Mouse (Mus musculus) ES-E14 (cell line): ENCODE measurements at regions not wholly inside any gene's neighbourhood (a gene's known extent, or its start where the extent isn't known, plus 50 kb on each side); places are given as distances from the start of the nearest gene placed in this dataset.

Experiments used
- DNase-seq: peaks from one replicate; pipeline ENCODE4 v3.0.0-alpha.2; 2013; ENCODE audit warnings: low read depth, low spot score
- H3K27ac ChIP-seq: 2 replicates; pipeline ENCODE4 v1.5.1; 2012; ENCODE audit warnings: low read depth, mild to moderate bottlenecking, low read length, moderate library complexity, mixed read lengths; ENCODE audit not compliant: poor library complexity, insufficient read depth, severe bottlenecking
- H3K36me3 ChIP-seq: 2 replicates; pipeline ENCODE4 v1.6.1; 2012; ENCODE audit warnings: mild to moderate bottlenecking, low read length, moderate library complexity, mixed read lengths; ENCODE audit not compliant: control insufficient read depth, poor library complexity, insufficient read depth, severe bottlenecking
- H3K4me1 ChIP-seq, 2 experiments: fragments of 150-350 bp in 1 of 2; sonication (generic) in 1 of 2; 2 replicates each; pipeline ENCODE4 v1.6.1; 2012; ENCODE audit warnings: low read length in 2 of 2, mild to moderate bottlenecking in 1 of 2, mixed read lengths in 1 of 2; ENCODE audit not compliant: control insufficient read depth in 2 of 2, insufficient read depth in 2 of 2, poor library complexity in 1 of 2
- H3K4me3 ChIP-seq, 2 experiments: fragments of 150-350 bp in 1 of 2; sonication (generic) in 1 of 2; 2 replicates each; pipeline ENCODE4 v1.5.1; 2012; ENCODE audit warnings: low read length in 2 of 2, low read depth in 1 of 2, mild to moderate bottlenecking in 1 of 2, mixed read lengths in 1 of 2; ENCODE audit not compliant: insufficient read depth in 1 of 2, poor library complexity in 1 of 2, severe bottlenecking in 1 of 2
- H3K9ac ChIP-seq: 2 replicates; pipeline ENCODE4 v1.6.1; 2012; ENCODE audit warnings: low read depth, mild to moderate bottlenecking, low read length, mixed read lengths; ENCODE audit not compliant: poor library complexity, insufficient read depth, severe bottlenecking
- H3K9me3 ChIP-seq: fragments of 150-350 bp; sonication (generic); 2 replicates; pipeline ENCODE4 v1.6.1; 2012; ENCODE audit warnings: low read depth, mild to moderate bottlenecking, low read length; ENCODE audit not compliant: control insufficient read depth, insufficient read depth
- CHD2 ChIP-seq: IDR thresholded peaks from 2 replicates; pipeline ENCODE4 v1.6.1; 2014; ENCODE audit warnings: mild to moderate bottlenecking, low read depth, low read length, inconsistent platforms
- HCFC1 ChIP-seq: IDR thresholded peaks from 2 replicates; pipeline ENCODE4 v1.6.1; 2012; ENCODE audit warnings: low read length, inconsistent platforms, borderline replicate concordance; ENCODE audit not compliant: insufficient read depth
- MAFK ChIP-seq: IDR thresholded peaks from 2 replicates; pipeline ENCODE4 v1.6.1; 2014; ENCODE audit warnings: mild to moderate bottlenecking, low read depth, low read length, inconsistent platforms; ENCODE audit not compliant: insufficient read depth
- ZC3H11A ChIP-seq: IDR thresholded peaks from 2 replicates; pipeline ENCODE4 v1.6.1; 2012; ENCODE audit warnings: low read depth, mild to moderate bottlenecking, inconsistent platforms, low read length, borderline replicate concordance
- ZNF384 ChIP-seq: IDR thresholded peaks from 2 replicates; pipeline ENCODE4 v1.6.1; 2012; ENCODE audit warnings: low read depth, low read length, inconsistent platforms
- in situ Hi-C, 2 experiments: fragments of 600-800 bp; cut with MboI; formaldehyde crosslinking; loops; one replicate each; pipeline ENCODE4 v1.15.1; 2025; ENCODE audit warnings: low sequenced_read_pairs in 2 of 2, inconsistent platforms in 1 of 2; ENCODE audit not compliant: unreplicated experiment in 2 of 2

GRCm38 (mm10) chr13:5920422-5920821, 59.1 kb downstream of the Klf6 start:
- in situ Hi-C loops = no loop called here

GRCm38 (mm10) chr13:5931433-5931832, 70.2 kb downstream of the Klf6 start:
- Histone ChIP-seq H3K4me1 (no peaks in the 10 kb centered on the region), H3K4me3 (no peak overlapping the region), H3K9ac (no peak overlapping the region), H3K9me3 (no peaks in the 10 kb centered on the region), H3K36me3 (no peaks in the 10 kb centered on the region), H3K27ac (no peak overlapping the region)
- no peak for DNase-seq
- TF ChIP-seq CHD2 (no peak), MAFK (no peak), HCFC1 (no peak), ZC3H11A (no peak), ZNF384 (no peak)
- in situ Hi-C loops = no loop called here

More at GRCm38 (mm10) chr13:5920422-5920821, 59.1 kb downstream of the Klf6 start:
- Histone ChIP-seq H3K4me3 (no peak overlapping the region), H3K27ac (no peak overlapping the region), H3K9ac (no peak overlapping the region), H3K36me3 (no peaks in the 10 kb centered on the region), H3K4me1 (no peaks in the 10 kb centered on the region), H3K9me3 (no peaks in the 10 kb centered on the region)
- no peak for DNase-seq
- TF ChIP-seq HCFC1 (no peak), ZC3H11A (no peak), MAFK (no peak), ZNF384 (no peak), CHD2 (no peak)

- no peak overlapping the region for H3K27ac ChIP-seq
- no peaks in the 10 kb centered on the region for H3K9me3 ChIP-seq
- no peak overlapping the region for H3K9ac ChIP-seq
- no peak for DNase-seq
- no peak overlapping the region for H3K4me3 ChIP-seq
- H3K36me3 ChIP-seq = no peaks in the 10 kb centered on the region
- TF ChIP-seq MAFK = no peak
- TF ChIP-seq HCFC1 = no peak
- no peak for TF ChIP-seq ZC3H11A
- TF ChIP-seq ZNF384 = no peak
- in situ Hi-C loops = no loop called here
- no peaks in the 10 kb centered on the region for H3K4me1 ChIP-seq
Observed at GRCm38 (mm10) chr13:5937436-5937835, 76.2 kb downstream of the Klf6 start.

GRCm38 (mm10) chr13:5937970-5938369, 76.7 kb downstream of the Klf6 start:
- H3K4me3 ChIP-seq = no peak overlapping the region
- in situ Hi-C loops = no loop called here
- no peaks in the 10 kb centered on the region for H3K9me3 ChIP-seq
- DNase-seq = no peak
- TF ChIP-seq CHD2 (no peak), ZC3H11A (no peak), HCFC1 (no peak), MAFK (no peak), ZNF384 (no peak)
- no peak overlapping the region for H3K27ac ChIP-seq
- no peaks in the 10 kb centered on the region for H3K36me3 ChIP-seq
- H3K4me1 ChIP-seq = no peaks in the 10 kb centered on the region
- H3K9ac ChIP-seq = no peak overlapping the region

GRCm38 (mm10) chr13:5939368-5939767, 78.1 kb downstream of the Klf6 start:
- in situ Hi-C loops = no loop called here
- Histone ChIP-seq H3K4me3 (no peak overlapping the region), H3K36me3 (no peaks in the 10 kb centered on the region), H3K4me1 (no peaks in the 10 kb centered on the region), H3K27ac (no peak overlapping the region), H3K9ac (no peak overlapping the region), H3K9me3 (no peaks in the 10 kb centered on the region)
- no peak for DNase-seq
- TF ChIP-seq CHD2 (no peak), MAFK (no peak), ZC3H11A (no peak), ZNF384 (no peak), HCFC1 (no peak)
